ENCODE assay signal across 27 mouse cellular contexts in genomic region chr3:22976801-22977200, GRCm38 (mm10).
"Had no signal": no experiment of that assay in that cellular context is flagged by ENCODE, and none has a peak within 500 bp of the region (broad histone marks: within the 10 kb centered on the region; RNA-seq: fewer than 3 reads in every experiment).

No protein-coding gene starts in this region.

- ATAC-seq: forebrain, embryonic 13.5 days; forebrain, embryonic 14.5 days; forebrain, embryonic 15.5 days; forebrain, embryonic 16.5 days; forebrain, postnatal 0 days had no signal

- H3K9ac ChIP-seq: embryonic facial prominence, embryonic 12.5 days; embryonic facial prominence, embryonic 13.5 days; embryonic facial prominence, embryonic 15.5 days; forebrain, embryonic 12.5 days; forebrain, embryonic 13.5 days; forebrain, embryonic 15.5 days; forebrain, postnatal 0 days had no signal

- H3K9me3 ChIP-seq: embryonic facial prominence, embryonic 10.5 days; embryonic facial prominence, embryonic 12.5 days; embryonic facial prominence, embryonic 13.5 days; embryonic facial prominence, embryonic 15.5 days; forebrain, embryonic 10.5 days; forebrain, embryonic 12.5 days; forebrain, embryonic 13.5 days; forebrain, embryonic 15.5 days had no signal

- H3K27ac ChIP-seq: embryonic facial prominence, embryonic 10.5 days; embryonic facial prominence, embryonic 12.5 days; embryonic facial prominence, embryonic 13.5 days; embryonic facial prominence, embryonic 15.5 days; forebrain, embryonic 10.5 days; forebrain, embryonic 12.5 days; forebrain, embryonic 13.5 days; forebrain, embryonic 15.5 days; gastrocnemius, adult 2 months; heart, adult 2 months had no signal

- DNase-seq: cerebellum, adult 9-10 months; cerebellum, adult 9-11 months; cerebellum, postnatal 10 days; cerebellum, postnatal 14 days; cerebellum, postnatal 25 days; cerebellum, postnatal 36 days; embryo, embryonic 11 days; forebrain, postnatal 0 days; gastrocnemius, adult 2 months; gastrocnemius, postnatal 10 days; gastrocnemius, postnatal 14 days; gastrocnemius, postnatal 25 days; gastrocnemius, postnatal 36 days; heart, adult 11 months; heart, adult 18-20 months; heart, adult 2 months had no signal

- H3K36me3 ChIP-seq: embryonic facial prominence, embryonic 10.5 days; embryonic facial prominence, embryonic 12.5 days; embryonic facial prominence, embryonic 13.5 days; embryonic facial prominence, embryonic 15.5 days; forebrain, embryonic 10.5 days; forebrain, embryonic 12.5 days; forebrain, embryonic 15.5 days had no signal

- H3K4me1 ChIP-seq: embryonic facial prominence, embryonic 10.5 days; embryonic facial prominence, embryonic 12.5 days; embryonic facial prominence, embryonic 13.5 days; embryonic facial prominence, embryonic 15.5 days; forebrain, embryonic 10.5 days; forebrain, embryonic 12.5 days; forebrain, embryonic 13.5 days; forebrain, embryonic 15.5 days had no signal

- H3K4me3 ChIP-seq: embryonic facial prominence, embryonic 10.5 days; embryonic facial prominence, embryonic 12.5 days; embryonic facial prominence, embryonic 13.5 days; embryonic facial prominence, embryonic 15.5 days; erythroblast, embryonic 14.5 days; forebrain, embryonic 10.5 days; forebrain, embryonic 12.5 days; forebrain, embryonic 13.5 days; forebrain, embryonic 15.5 days; gastrocnemius, adult 2 months; heart, adult 2 months had no signal

- H3K4me2 ChIP-seq: embryonic facial prominence, embryonic 12.5 days; embryonic facial prominence, embryonic 13.5 days; embryonic facial prominence, embryonic 15.5 days; forebrain, embryonic 12.5 days; forebrain, embryonic 13.5 days; forebrain, embryonic 15.5 days had no signal

- H3K27me3 ChIP-seq: embryonic facial prominence, embryonic 12.5 days; embryonic facial prominence, embryonic 13.5 days; embryonic facial prominence, embryonic 15.5 days; forebrain, embryonic 12.5 days; forebrain, embryonic 13.5 days; forebrain, embryonic 15.5 days had no signal
